Mouse (Mus musculus) spleen, postnatal 4 days (tissue): ENCODE data around the gene Sgk1.
A peak's percentile ranks its signal among the peaks of the same experiment; 100 is the strongest.

Source experiments
- DNase-seq, 2 experiments: peaks; one replicate each; pipeline ENCODE4 v3.0.0; 2022; ENCODE audit warnings: low spot score in 2 of 2

Gene Sgk1

GRCm38 (mm10) chr10:21973676-21974075, 91.7 kb downstream of the Sgk1 start:
- DNase-seq = no peak

GRCm38 (mm10) chr10:21974801-21975200, 92.8 kb downstream of the Sgk1 start:
- no peak for DNase-seq

- DNase-seq = no peak
These were observed 93.4 kb downstream of the Sgk1 start for GRCm38 (mm10) chr10:21975384-21975783.

- peak in 1 of 2 experiments; percentile 26 for DNase-seq
These were observed 94.3 kb downstream of the Sgk1 start for GRCm38 (mm10) chr10:21976253-21976652.

- no peak for DNase-seq
These were observed 96.4 kb downstream of the Sgk1 start for GRCm38 (mm10) chr10:21978421-21978820.

GRCm38 (mm10) chr10:21979286-21979965, 97.4 kb downstream of the Sgk1 start:
- DNase-seq = no peak

DNA sequence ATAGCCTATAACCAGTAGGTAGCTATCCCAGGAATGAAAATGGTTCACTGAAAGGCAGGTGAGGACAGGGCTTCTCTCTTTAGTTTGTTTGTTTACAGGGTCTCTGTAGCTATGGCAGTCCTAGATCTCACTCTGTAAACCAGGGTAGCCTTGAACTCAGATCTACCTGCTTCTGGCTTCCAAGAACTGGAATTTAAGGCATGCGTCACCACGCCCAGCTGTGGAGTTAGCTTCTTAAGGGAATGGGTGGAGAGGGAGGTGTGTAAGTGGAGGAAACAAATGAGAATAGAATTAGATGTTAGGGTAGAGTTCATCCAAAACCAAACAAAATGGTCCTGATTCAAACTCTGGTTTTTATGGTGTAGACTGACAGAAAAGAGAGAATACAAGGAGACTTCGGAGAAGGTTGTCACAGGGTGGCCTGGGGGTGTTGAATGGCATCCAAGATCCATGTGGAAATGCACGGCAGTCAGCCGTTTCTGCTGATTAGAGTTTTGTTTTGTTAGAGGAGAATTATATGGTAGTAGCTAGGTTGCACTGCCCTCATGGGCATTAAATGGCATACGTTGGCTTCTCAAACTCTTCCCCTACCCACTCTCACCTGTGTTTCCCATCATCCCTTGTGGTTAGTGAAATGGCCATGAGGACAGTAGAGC, 98.9 kb downstream of the Sgk1 start:
- no peak for DNase-seq

DNA sequence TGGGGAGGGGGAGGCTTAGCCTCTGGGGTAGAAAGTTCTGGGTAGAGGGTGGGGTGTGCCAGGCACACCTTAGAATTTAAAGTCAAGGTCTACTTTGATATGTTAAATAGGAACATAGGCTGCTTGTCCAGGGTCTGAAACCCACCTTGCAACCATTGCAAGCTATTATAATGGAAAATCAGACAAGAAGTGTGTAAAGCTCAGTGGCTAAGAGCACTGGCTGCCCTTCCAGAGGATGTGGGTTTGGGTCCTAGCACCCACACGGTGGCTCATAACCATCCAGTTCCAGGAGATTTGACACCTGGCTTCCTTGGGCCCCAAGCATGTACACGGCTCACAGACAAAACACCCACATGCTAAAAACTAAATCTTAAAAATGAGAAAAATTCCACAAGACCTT, 100.3 kb downstream of the Sgk1 start:
- DNase-seq = no peak

DNA sequence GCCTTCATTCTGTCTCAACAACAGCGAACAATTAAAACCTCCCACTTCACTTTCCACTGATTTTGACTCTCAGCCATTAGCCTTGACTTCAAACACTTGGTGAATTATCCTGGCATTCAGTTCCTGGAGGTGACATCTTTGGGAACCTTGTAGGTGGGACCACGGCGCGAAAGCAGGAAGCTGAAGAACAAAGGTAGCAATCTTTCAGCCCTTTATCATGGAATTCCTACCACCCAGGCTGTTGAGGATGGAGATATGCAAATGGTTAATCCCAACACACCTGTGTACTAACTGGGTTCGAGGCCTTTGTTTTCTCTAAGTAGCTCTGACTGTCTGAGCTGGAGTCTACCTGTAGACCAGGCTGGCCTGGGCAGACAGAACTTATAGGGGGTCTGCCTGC, 106.5 kb downstream of the Sgk1 start:
- DNase-seq = no peak

- DNase-seq = peak; percentile 65 to 85
These were observed 109.4 kb downstream of the Sgk1 start for GRCm38 (mm10) chr10:21991351-21991840.

- peak; percentile 60 to 77 for DNase-seq
These were observed 110.2 kb downstream of the Sgk1 start for GRCm38 (mm10) chr10:21991986-21992833.

DNA sequence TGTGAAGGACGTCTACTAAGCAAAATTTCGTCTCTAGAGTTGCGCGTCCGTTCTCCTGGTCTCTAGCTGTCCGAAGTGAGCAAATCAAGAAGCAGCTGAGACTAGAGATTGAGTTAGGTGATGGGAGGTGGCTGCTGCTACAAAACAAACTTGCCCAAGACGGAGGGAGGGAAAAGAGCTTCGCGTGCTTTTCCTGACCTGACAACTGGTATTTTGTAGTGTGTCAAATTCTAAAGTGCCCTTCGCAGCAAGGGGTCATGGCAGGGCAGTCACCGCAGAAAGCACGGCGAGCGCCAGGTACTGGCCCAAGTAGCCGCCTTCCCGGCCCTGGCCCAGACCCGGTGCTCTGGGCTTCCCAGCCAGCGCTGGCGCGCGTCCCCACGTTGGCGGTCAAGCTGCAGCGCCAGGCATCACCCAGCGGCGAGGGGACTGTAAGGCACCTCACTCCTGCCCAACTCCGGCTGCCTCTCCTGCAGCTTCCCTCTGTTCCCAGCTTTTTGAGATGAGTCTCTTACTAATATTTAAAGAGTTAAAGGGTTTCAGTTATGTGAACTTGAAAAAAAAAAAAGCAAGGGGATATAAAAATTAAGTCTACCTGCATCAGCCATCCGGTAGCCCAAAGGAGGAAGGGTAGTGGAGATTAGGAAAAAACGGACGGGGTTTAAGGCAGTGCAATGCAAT, 111.0 kb downstream of the Sgk1 start:
- peak; percentile 69 to 87 for DNase-seq

- DNase-seq = peak; percentile 62 to 84
These were observed 111.8 kb downstream of the Sgk1 start for GRCm38 (mm10) chr10:21993515-21994373.

DNA sequence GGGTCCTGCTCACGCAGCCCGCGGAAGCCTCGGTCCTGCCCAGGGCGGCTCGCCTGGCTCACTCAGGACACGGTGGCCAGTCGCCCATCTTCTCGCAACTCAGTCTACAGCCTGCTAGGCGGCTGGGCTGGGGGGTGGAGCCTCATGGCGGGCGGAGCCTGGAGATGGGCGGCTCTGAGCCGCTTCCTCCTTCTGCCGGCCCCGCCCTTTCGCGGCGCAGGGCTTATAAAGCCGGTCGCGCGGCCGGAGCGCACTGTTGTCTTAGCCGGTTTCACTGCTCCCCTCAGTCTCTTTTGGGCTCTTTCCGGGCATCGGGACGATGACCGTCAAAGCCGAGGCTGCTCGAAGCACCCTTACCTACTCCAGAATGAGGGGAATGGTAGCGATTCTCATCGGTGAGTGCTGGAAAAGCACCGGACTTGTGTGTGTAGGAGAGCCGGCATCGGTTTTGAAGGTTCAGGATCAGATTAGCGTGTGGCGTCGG, 112.5 kb downstream of the Sgk1 start:
- DNase-seq = peak; percentile 96 to 97

GRCm38 (mm10) chr10:21995221-21995620, 113.2 kb downstream of the Sgk1 start:
- DNase-seq = peak; percentile 48 to 70

DNA sequence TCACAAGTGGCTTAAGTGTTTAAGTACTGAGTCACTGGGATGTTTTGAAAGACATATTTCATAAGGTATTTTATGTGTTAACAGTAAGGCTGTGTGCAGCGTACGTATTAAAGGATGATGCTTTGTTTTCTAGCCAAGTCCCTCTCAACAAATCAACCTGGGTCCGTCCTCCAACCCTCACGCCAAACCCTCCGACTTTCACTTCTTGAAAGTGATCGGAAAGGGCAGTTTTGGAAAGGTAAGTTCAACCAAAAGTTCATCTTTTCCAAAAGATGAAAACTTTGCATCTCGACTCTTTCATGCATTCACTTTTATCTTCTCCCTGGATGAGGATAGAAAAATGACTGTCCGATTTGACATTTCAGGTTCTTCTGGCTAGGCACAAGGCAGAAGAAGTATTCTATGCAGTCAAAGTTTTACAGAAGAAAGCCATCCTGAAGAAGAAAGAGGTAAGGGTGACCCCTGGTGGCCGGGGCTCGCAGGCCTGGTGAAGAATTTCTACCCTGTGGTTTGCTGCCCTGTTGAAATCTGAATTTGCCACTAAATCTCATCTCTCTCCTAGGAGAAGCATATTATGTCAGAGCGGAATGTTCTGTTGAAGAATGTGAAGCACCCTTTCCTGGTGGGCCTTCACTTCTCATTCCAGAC, 113.8 kb downstream of the Sgk1 start:
- DNase-seq = peak; percentile 77 to 91

GRCm38 (mm10) chr10:21996660-21997447, 114.9 kb downstream of the Sgk1 start:
- DNase-seq = no peak

DNA sequence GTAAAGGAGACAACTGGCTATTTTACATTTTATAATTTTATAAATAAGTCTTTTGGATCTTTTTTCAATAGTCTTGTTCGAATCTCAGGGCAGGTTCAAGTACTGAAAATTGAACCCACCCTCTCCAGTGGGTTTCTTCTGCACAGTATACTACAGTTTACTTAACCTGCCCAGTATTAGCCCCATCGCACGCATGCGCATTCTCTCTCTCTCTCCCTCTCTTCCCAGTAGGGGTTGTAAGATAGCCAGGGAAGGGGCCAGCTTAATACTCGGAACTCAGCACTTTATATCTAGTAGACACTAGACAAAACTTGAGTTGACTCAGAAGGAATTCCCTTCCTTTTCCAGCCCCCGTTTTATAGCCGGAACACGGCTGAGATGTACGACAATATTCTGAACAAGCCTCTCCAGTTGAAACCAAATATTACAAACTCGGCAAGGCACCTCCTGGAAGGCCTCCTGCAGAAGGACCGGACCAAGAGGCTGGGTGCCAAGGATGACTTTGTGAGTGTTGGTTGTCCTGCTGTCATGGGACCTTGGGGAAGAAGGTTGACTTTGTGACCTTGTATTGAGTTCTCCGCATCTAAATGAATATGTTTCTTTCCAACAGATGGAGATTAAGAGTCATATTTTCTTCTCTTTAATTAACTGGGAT, 115.7 kb downstream of the Sgk1 start:
- DNase-seq = no peak
